Mouse (Mus musculus) heart, embryonic 14.5 days (tissue): ENCODE results near the gene Tmem14a. TPM values are rescaled to one million over a fixed set of nuclear protein-coding genes. Genes with fewer than 3 reads are reported as not detected.
"Not testable (repeated sequence)": the region's sequence is repeated elsewhere in the genome, so short reads cannot be mapped to it uniquely, and the experiment has no call there.

Source experiments
- ATAC-seq: fragments of 200-750 bp; cut with Nextera tagmentation; 2 replicates; pipeline ENCODE4 v1.8.0; 2017; ENCODE audit warnings: low read depth, moderate TSS enrichment; ENCODE audit not compliant: insufficient number of reproducible peaks, insufficient read depth, low FRiP score
- H3K27ac ChIP-seq, 2 experiments: fragments of 200-500 bp in 1 of 2; fragments of 300-500 bp in 1 of 2; sonication (generic) in 1 of 2; replicated peaks in 1 of 2; 2 replicates each; pipeline ENCODE4 v1.5.1; 2012 to 2014; ENCODE audit warnings: low read depth in 2 of 2, low read length in 2 of 2, control low read depth in 1 of 2, mild to moderate bottlenecking in 1 of 2, mixed read lengths in 1 of 2; ENCODE audit not compliant: control insufficient read depth in 1 of 2, insufficient read depth in 1 of 2
- H3K27me3 ChIP-seq: fragments of 300-500 bp; sonication (generic); 2 replicates; pipeline ENCODE4 v1.6.1; 2014; ENCODE audit warnings: mild to moderate bottlenecking, low read length, control low read depth; ENCODE audit not compliant: control insufficient read depth, insufficient read depth
- H3K36me3 ChIP-seq: fragments of 300-500 bp; sonication (generic); 2 replicates; pipeline ENCODE4 v1.6.1; 2014; ENCODE audit warnings: mild to moderate bottlenecking, control low read depth, low read length, mixed read lengths; ENCODE audit not compliant: control insufficient read depth, insufficient read depth
- H3K4me1 ChIP-seq, 2 experiments: fragments of 200-500 bp in 1 of 2; fragments of 300-500 bp in 1 of 2; sonication (generic) in 1 of 2; 2 replicates each; pipeline ENCODE4 v1.6.1; 2012 to 2014; ENCODE audit warnings: low read length in 2 of 2, control low read depth in 1 of 2, mixed read lengths in 1 of 2; ENCODE audit not compliant: control insufficient read depth in 2 of 2, insufficient read depth in 2 of 2
- H3K4me2 ChIP-seq: fragments of 300-500 bp; sonication (generic); 2 replicates; pipeline ENCODE4 v1.6.1; 2014; ENCODE audit warnings: mild to moderate bottlenecking, low read length
- H3K4me3 ChIP-seq, 2 experiments: fragments of 200-500 bp in 1 of 2; fragments of 300-500 bp in 1 of 2; sonication (generic) in 1 of 2; 2 replicates each; pipeline ENCODE4 v1.5.1; 2012 to 2014; ENCODE audit warnings: low read length in 2 of 2, mild to moderate bottlenecking in 2 of 2, control low read depth in 1 of 2, low read depth in 1 of 2, moderate library complexity in 1 of 2; ENCODE audit not compliant: control insufficient read depth in 1 of 2, insufficient read depth in 1 of 2
- H3K9ac ChIP-seq: fragments of 300-500 bp; sonication (generic); 2 replicates; pipeline ENCODE4 v1.6.1; 2014; ENCODE audit warnings: mild to moderate bottlenecking, low read length
- H3K9me3 ChIP-seq: fragments of 300-500 bp; sonication (generic); 2 replicates; pipeline ENCODE4 v1.6.1; 2016; ENCODE audit warnings: low read length, control low read depth; ENCODE audit not compliant: control insufficient read depth
- WGBS: fragments of 180-500 bp; shearing (Covaris S2); extraction: QIAGEN DNeasy Blood & Tissue Kit; methylation state at CpG from one replicate; pipeline ENCODE4 v1.1.7; 2014; 5-methylcytosine and 5-hydroxymethylcytosine counted together
- polyA plus RNA-seq: library from polyadenylated mRNA; unstranded; fragments of >200 nt; fragmentation: Nextera tagmentation; extraction: Ambion mirVana; gene quantifications from 2 replicates; pipeline ENCODE4 v1.2.1, GENCODE M21; 2014

The Tmem14a gene
- polyA plus RNA-seq = 11.8 and 12.5 TPM in 2 replicates

- Histone ChIP-seq H3K27ac (peak within 1 kb of the TSS; percentile 62 to 79), H3K4me3 (peak within 1 kb of the TSS; percentile 64 to 89), H3K36me3 (no peaks in the 10 kb centered on the region), H3K9me3 (no peaks in the 10 kb centered on the region), H3K9ac (peak within 1 kb of the TSS; percentile 81), H3K27me3 (no peaks in the 10 kb centered on the region), H3K4me1 (peaks cover 0 to 6% of the 10 kb centered on the region in 2 experiments; a peak in 2 of 4 replicates), H3K4me2 (peak within 1 kb of the TSS; percentile 69)
- ATAC-seq = peak; percentile 75
- WGBS = under 1% methylated on average over 17 of the region's 17 CpGs
These were observed at the start of gene Tmem14a for GRCm38 (mm10) chr1:21218489-21218919. Gene Tmem14a (plus strand): TSS chr1:21218575.

- Histone ChIP-seq H3K4me1 (no peaks in the 10 kb centered on the region), H3K27me3 (no peaks in the 10 kb centered on the region), H3K36me3 (no peaks in the 10 kb centered on the region), H3K27ac (no peak overlapping the region), H3K9ac (no peak overlapping the region), H3K4me2 (no peak overlapping the region), H3K9me3 (no peaks in the 10 kb centered on the region), H3K4me3 (no peak overlapping the region)
- WGBS = 96% methylated on average over 6 of the region's 6 CpGs
- no peak for ATAC-seq
These were observed 33.2 kb upstream of the Tmem14a start for GRCm38 (mm10) chr1:21185196-21185595.

GRCm38 (mm10) chr1:21206241-21206640 lies 12.1 kb upstream of the Tmem14a start:
- ATAC-seq = no peak
- Histone ChIP-seq H3K9me3 (no peaks in the 10 kb centered on the region), H3K9ac (no peak overlapping the region), H3K4me3 (no peak overlapping the region), H3K27me3 (no peaks in the 10 kb centered on the region), H3K4me1 (no peaks in the 10 kb centered on the region), H3K27ac (no peak overlapping the region), H3K4me2 (no peak overlapping the region), H3K36me3 (no peaks in the 10 kb centered on the region)
- WGBS = 85% methylated on average over 1 of the region's 1 CpGs

GRCm38 (mm10) chr1:21213537-21213936 lies 4.8 kb upstream of the Tmem14a start:
- WGBS = 24% methylated on average over 3 of the region's 3 CpGs
- H3K27ac ChIP-seq, ATAC-seq, H3K4me2 ChIP-seq, H3K27me3 ChIP-seq, H3K9ac ChIP-seq, H3K4me1 ChIP-seq, H3K36me3 ChIP-seq, H3K4me3 ChIP-seq, H3K9me3 ChIP-seq: not testable (repeated sequence)

- ATAC-seq = not testable (repeated sequence)
These were observed 4.2 kb upstream of the Tmem14a start for GRCm38 (mm10) chr1:21213991-21214692.

GRCm38 (mm10) chr1:21227756-21228395 lies 9.5 kb downstream of the Tmem14a start:
- Histone ChIP-seq H3K9ac (no peak overlapping the region), H3K36me3 (0 out of 2 replicates have a peak, but pooled peaks cover 2% of the 10 kb centered on the region), H3K9me3 (no peaks in the 10 kb centered on the region), H3K27me3 (no peaks in the 10 kb centered on the region), H3K27ac (no peak overlapping the region), H3K4me1 (no peaks in the 10 kb centered on the region), H3K4me2 (no peak overlapping the region), H3K4me3 (no peak overlapping the region)
- no peak for ATAC-seq
- WGBS = 81% methylated on average over 6 of the region's 6 CpGs

More at GRCm38 (mm10) chr1:21213991-21214692, 4.2 kb upstream of the Tmem14a start:
- not testable (repeated sequence) for H3K4me1 ChIP-seq, H3K27ac ChIP-seq, H3K36me3 ChIP-seq, H3K9me3 ChIP-seq, H3K27me3 ChIP-seq, H3K4me3 ChIP-seq, H3K4me2 ChIP-seq, H3K9ac ChIP-seq
- 72% methylated on average over 6 of the region's 6 CpGs for WGBS

GRCm38 (mm10) chr1:21228740-21229722 lies 10.7 kb downstream of the Tmem14a start:
- not testable (repeated sequence) for H3K9me3 ChIP-seq, H3K27me3 ChIP-seq, H3K36me3 ChIP-seq, H3K4me2 ChIP-seq, H3K27ac ChIP-seq, ATAC-seq, H3K4me1 ChIP-seq, H3K9ac ChIP-seq, H3K4me3 ChIP-seq
- WGBS = 80% methylated on average over 15 of the region's 15 CpGs
